Mouse (Mus musculus) brain, embryonic 14.5 days (tissue): ENCODE results near the gene Tmem53.

Experiments used
- CTCF ChIP-seq: fragments of 200-500 bp; IDR thresholded peaks from 2 replicates; pipeline ENCODE4 v1.5.1; 2012; ENCODE audit warnings: inconsistent platforms, mild to moderate bottlenecking, moderate library complexity, borderline replicate concordance; ENCODE audit not compliant: insufficient read depth, insufficient read length; ENCODE audit errors: extremely low read depth
- POLR2A ChIP-seq: fragments of 200-500 bp; IDR thresholded peaks from 2 replicates; pipeline ENCODE4 v1.6.1; 2012; ENCODE audit warnings: mild to moderate bottlenecking, inconsistent platforms, borderline replicate concordance; ENCODE audit not compliant: poor library complexity, insufficient read depth, insufficient read length, severe bottlenecking; ENCODE audit errors: extremely low read depth

GRCm38 (mm10) chr4:117220741-117221515, 30.8 kb upstream of the Tmem53 start:
- TF ChIP-seq POLR2A (no peak), CTCF (no peak)
